Comparison of ENCODE assay signal across 7 mouse cellular contexts in genomic region chr8:106054190-106054811, GRCm38 (mm10). TPM values are rescaled to one million over a fixed set of nuclear protein-coding genes. Genes with fewer than 3 reads are reported as not detected.
DNase-seq lines count a peak whose midpoint lies in the region; ATAC-seq lines count a peak whose summit lies in the region.

No protein-coding gene starts in this region.

- H3K4me1 ChIP-seq in limb, embryonic 10.5 days, result peaks cover 10% of the 10 kb centered on the region
- H3K4me1 ChIP-seq in forebrain, embryonic 11.5 days (replicated peaks; ENCODE audit: control insufficient read depth, insufficient read depth, low read length), result no peaks in the 10 kb centered on the region; the same call in 1 of the 2 replicates

- ATAC-seq in forebrain, embryonic 11.5 days (replicated peaks; ENCODE audit: low FRiP score), result no peak

- DNase-seq in CD8-positive naive resting alpha-beta T cell, adult 2 months (ENCODE audit: low read depth in 2 of 2, low spot score in 2 of 2), result peak; percentile 86 to 90
- DNase-seq in R1 (ENCODE audit: low read depth, low spot score), result peak; percentile 50
- DNase-seq in kidney, adult 9 months, result peak; percentile 67
- peak; percentile 47 to 87 for DNase-seq in spleen, postnatal 10 days (ENCODE audit: low spot score in 2 of 2)
- DNase-seq in limb, embryonic 10.5 days (ENCODE audit: low spot score), result no peak
- no peak for DNase-seq in cerebellum, postnatal 14 days
- DNase-seq in forebrain, embryonic 11.5 days (ENCODE audit: low spot score), result no peak

- H3K4me2 ChIP-seq in forebrain, embryonic 11.5 days (ENCODE audit: low read depth, low read length, severe bottlenecking), result no peak overlapping the region

- no peaks in the 10 kb centered on the region for H3K27me3 ChIP-seq in limb, embryonic 10.5 days (ENCODE audit: low read depth, poor library complexity, severe bottlenecking)
- no peaks in the 10 kb centered on the region for H3K27me3 ChIP-seq in forebrain, embryonic 11.5 days (ENCODE audit: control insufficient read depth, insufficient read depth, low read length)

- H3K9ac ChIP-seq in forebrain, embryonic 11.5 days (ENCODE audit: low read length), result no peak overlapping the region

- no peak overlapping the region for H3K27ac ChIP-seq in limb, embryonic 10.5 days
- H3K27ac ChIP-seq in forebrain, embryonic 11.5 days (ENCODE audit: low read depth, low read length), result no peak overlapping the region

- H3K36me3 ChIP-seq in limb, embryonic 10.5 days, result peaks cover 38% of the 10 kb centered on the region
- H3K36me3 ChIP-seq in forebrain, embryonic 11.5 days (ENCODE audit: control insufficient read depth, insufficient read depth, low read length), result no peaks in the 10 kb centered on the region

- no peak overlapping the region for H3K4me3 ChIP-seq in limb, embryonic 10.5 days
- H3K4me3 ChIP-seq in forebrain, embryonic 11.5 days (ENCODE audit: low read depth, low read length), result no peak overlapping the region

- 45% methylated on average over 6 of the region's 6 CpGs for WGBS in limb, embryonic 10.5 days
- WGBS in forebrain, embryonic 11.5 days, result 83% methylated on average over 6 of the region's 6 CpGs

- H3K9me3 ChIP-seq in limb, embryonic 10.5 days (replicated peaks), result no peaks in the 10 kb centered on the region
- no peaks in the 10 kb centered on the region for H3K9me3 ChIP-seq in forebrain, embryonic 11.5 days (ENCODE audit: control insufficient read depth, low read length)

RNA-seq across cellular contexts. Expression of gene Nfatc3, which starts 4.3 kb away (rescaled TPM):
- 7.9 TPM in 2 replicates for polyA plus RNA-seq in limb, embryonic 10.5 days (2016; fragmentation: Nextera tagmentation; extraction: Ambion mirVana)
- polyA plus RNA-seq in forebrain, embryonic 11.5 days (2014; fragmentation: Nextera tagmentation; extraction: Ambion mirVana), result 4.5 and 5.3 TPM in 2 replicates

RNA-seq across cellular contexts. Expression of gene Ddx28, which starts 42.6 kb away (rescaled TPM):
- polyA plus RNA-seq in limb, embryonic 10.5 days (2016; fragmentation: Nextera tagmentation; extraction: Ambion mirVana), result 22.8 and 23.2 TPM in 2 replicates
- 21.0 and 22.4 TPM in 2 replicates for polyA plus RNA-seq in forebrain, embryonic 11.5 days (2014; fragmentation: Nextera tagmentation; extraction: Ambion mirVana)

RNA-seq across cellular contexts. Expression of gene Dpep2nb, which starts 48.5 kb away (rescaled TPM):
- 0.21 TPM in 1 of 2 replicates, not detected in the other for polyA plus RNA-seq in limb, embryonic 10.5 days (2016; fragmentation: Nextera tagmentation; extraction: Ambion mirVana)
- not detected in 2 replicates for polyA plus RNA-seq in forebrain, embryonic 11.5 days (2014; fragmentation: Nextera tagmentation; extraction: Ambion mirVana)

Comparison
In these comparisons a context has a peak if more than half of its experiments do, and no peak if none do; other contexts are left out.
1. DNase-seq: peak in CD8-positive naive resting alpha-beta T cell, adult 2 months (2 of 2), R1 (single experiment), kidney, adult 9 months (single experiment) and spleen, postnatal 10 days (2 of 2); none in limb, embryonic 10.5 days (single experiment), cerebellum, postnatal 14 days (0 of 2) and forebrain, embryonic 11.5 days (single experiment).